9 mouse cellular contexts compared by ENCODE assay signal in genomic region chr17:5642918-5643721, GRCm38 (mm10).
A peak's percentile ranks its signal among the peaks of the same experiment; 100 is the strongest.
DNase-seq lines count a peak whose midpoint lies in the region; ATAC-seq and TF ChIP-seq lines count a peak whose summit lies in the region.
"Had no signal": no experiment of that assay in that cellular context is flagged by ENCODE, and none has a peak within 500 bp of the region (broad histone marks: within the 10 kb centered on the region; RNA-seq: fewer than 3 reads in every experiment).

No protein-coding gene starts in this region.

- no peak for TF ChIP-seq POLR2A in myocyte (IDR thresholded peaks at IDR 0.05; ENCODE audit: insufficient read length, low read depth)

- no peak overlapping the region for H3K27ac ChIP-seq in forebrain, embryonic 14.5 days (ENCODE audit: low read depth, low read length)
- no peak overlapping the region for H3K27ac ChIP-seq in forebrain, embryonic 13.5 days
- H3K27ac ChIP-seq in heart, embryonic 10.5 days: no peak overlapping the region

- no peaks in the 10 kb centered on the region for H3K36me3 ChIP-seq in forebrain, embryonic 14.5 days (ENCODE audit: control insufficient read depth, insufficient read depth, low read length)
- no peaks in the 10 kb centered on the region for H3K36me3 ChIP-seq in forebrain, embryonic 13.5 days (ENCODE audit: poor library complexity, severe bottlenecking)
- no peaks in the 10 kb centered on the region for H3K36me3 ChIP-seq in myocyte (ENCODE audit: control insufficient read depth, insufficient read depth)
- H3K36me3 ChIP-seq in heart, embryonic 10.5 days: no peaks in the 10 kb centered on the region

- H3K9me3 ChIP-seq in forebrain, embryonic 14.5 days (replicated peaks; ENCODE audit: control insufficient read depth, low read length): no peaks in the 10 kb centered on the region
- no peaks in the 10 kb centered on the region for H3K9me3 ChIP-seq in forebrain, embryonic 13.5 days (replicated peaks)
- no peaks in the 10 kb centered on the region for H3K9me3 ChIP-seq in heart, embryonic 10.5 days

- H3K4me1 ChIP-seq in forebrain, embryonic 14.5 days (ENCODE audit: control insufficient read depth, insufficient read depth, low read length): no peaks in the 10 kb centered on the region
- 0 out of 2 replicates have a peak, but pooled peaks cover 6% of the 10 kb centered on the region for H3K4me1 ChIP-seq in forebrain, embryonic 13.5 days
- H3K4me1 ChIP-seq in heart, embryonic 10.5 days: no peaks in the 10 kb centered on the region

- no peak overlapping the region for H3K4me3 ChIP-seq in forebrain, embryonic 14.5 days (ENCODE audit: low read depth, low read length)
- no peak overlapping the region for H3K4me3 ChIP-seq in forebrain, embryonic 13.5 days
- H3K4me3 ChIP-seq in myocyte: no peak overlapping the region
- no peak overlapping the region for H3K4me3 ChIP-seq in heart, embryonic 10.5 days

- no peaks in the 10 kb centered on the region for H3K27me3 ChIP-seq in forebrain, embryonic 14.5 days (replicated peaks; ENCODE audit: control insufficient read depth, insufficient read depth, low read length)
- H3K27me3 ChIP-seq in forebrain, embryonic 13.5 days: no peaks in the 10 kb centered on the region
- peaks cover 21% of the 10 kb centered on the region for H3K27me3 ChIP-seq in myocyte (ENCODE audit: control insufficient read depth, insufficient read depth, insufficient read length)
- H3K27me3 ChIP-seq in heart, embryonic 10.5 days (ENCODE audit: insufficient read depth, poor library complexity, severe bottlenecking): no peaks in the 10 kb centered on the region

- peak; percentile 25 for DNase-seq in forebrain, embryonic 14.5 days (ENCODE audit: low spot score)
- DNase-seq in cerebellum, postnatal 25 days: peak; percentile 74 to 79
- peak; percentile 70 to 75 for DNase-seq in layer of hippocampus, postnatal 10 days (ENCODE audit: low spot score in 2 of 2)
- DNase-seq in embryo, embryonic 11 days: no peak
- DNase-seq in heart, embryonic 10.5 days (ENCODE audit: low spot score): no peak

- no peak overlapping the region for H3ac ChIP-seq in myocyte (ENCODE audit: control insufficient read depth, insufficient read length)

- 78% methylated on average over 15 of the region's 15 CpGs for WGBS in forebrain, embryonic 14.5 days
- 83% methylated on average over 15 of the region's 15 CpGs for WGBS in forebrain, embryonic 13.5 days
- WGBS in heart, embryonic 10.5 days: 84% methylated on average over 15 of the region's 15 CpGs

- no peaks in the 10 kb centered on the region for H3K79me2 ChIP-seq in myocyte (ENCODE audit: control insufficient read depth, insufficient read depth)

- no peak overlapping the region for H3K9ac ChIP-seq in forebrain, embryonic 14.5 days (ENCODE audit: low read length)
- no peak overlapping the region for H3K9ac ChIP-seq in forebrain, embryonic 13.5 days

- no peak for ATAC-seq in forebrain, embryonic 14.5 days
- ATAC-seq in forebrain, embryonic 13.5 days: no peak
- no peak for ATAC-seq in activated CD4-positive, CD25-positive, alpha-beta regulatory T cell, adult 4 months
- ATAC-seq: forebrain, embryonic 16.5 days had no signal

- H3K4me2 ChIP-seq in forebrain, embryonic 14.5 days (ENCODE audit: low read length): no peak overlapping the region
- no peak overlapping the region for H3K4me2 ChIP-seq in forebrain, embryonic 13.5 days
- H3K4me2 ChIP-seq in myocyte (ENCODE audit: low read depth): peak overlapping the region; percentile 6

TF ChIP-seq in myocyte, 11 proteins besides CTCF, POLR2A, EP300 and RAD21:
- TF ChIP-seq MYOD1 (IDR thresholded peaks at IDR 0.05; ENCODE audit: control insufficient read depth in 1 of 3, insufficient read length in 2 of 3, low read depth in 2 of 3): peak in 1 of 3 experiments; percentile 42
- peak in 1 of 3 experiments; percentile 55 for TF ChIP-seq MYOG (IDR thresholded peaks at IDR 0.05; ENCODE audit: control insufficient read depth in 1 of 3, insufficient read depth in 1 of 3, insufficient read length in 2 of 3, low read depth in 2 of 3)
- no peak for TF ChIP-seq REST (IDR thresholded peaks at IDR 0.05; ENCODE audit: insufficient read depth, insufficient read length)

Comparison
In these comparisons a context has a peak if more than half of its experiments do, and no peak if none do; other contexts are left out.
1. DNase-seq: peak in forebrain, embryonic 14.5 days (single experiment), cerebellum, postnatal 25 days (2 of 2) and layer of hippocampus, postnatal 10 days (2 of 2); none in embryo, embryonic 11 days (single experiment) and heart, embryonic 10.5 days (single experiment).